Mouse (Mus musculus) kidney, postnatal 10 days (tissue): ENCODE measurements around the gene Hs6st3.
"Not testable (repeated sequence)": the region's sequence is repeated elsewhere in the genome, so short reads cannot be mapped to it uniquely, and the experiment has no call there.

Experiments
- DNase-seq: peaks from one replicate; pipeline ENCODE4 v3.0.0; 2021; ENCODE audit warnings: mixed read lengths

Hs6st3 gene

GRCm38 (mm10) chr14:119452797-119453196 lies 314.7 kb downstream of the Hs6st3 start:
- no peak for DNase-seq

GRCm38 (mm10) chr14:119464308-119464707 lies 326.2 kb downstream of the Hs6st3 start:
- no peak for DNase-seq

GRCm38 (mm10) chr14:119464883-119465282 lies 326.7 kb downstream of the Hs6st3 start:
- no peak for DNase-seq

GRCm38 (mm10) chr14:119466899-119467588 lies 328.9 kb downstream of the Hs6st3 start:
- DNase-seq: peak; percentile 9

- no peak for DNase-seq
Observed at GRCm38 (mm10) chr14:119476582-119476981, 338.4 kb downstream of the Hs6st3 start.

- no peak for DNase-seq
Observed at GRCm38 (mm10) chr14:119477836-119478235, 339.7 kb downstream of the Hs6st3 start.

GRCm38 (mm10) chr14:119488978-119489703 lies 351.0 kb downstream of the Hs6st3 start:
- DNase-seq: no peak

GRCm38 (mm10) chr14:119520632-119521031 lies 382.5 kb downstream of the Hs6st3 start:
- DNase-seq: peak; percentile 46

GRCm38 (mm10) chr14:119521056-119521455 lies 382.9 kb downstream of the Hs6st3 start:
- no peak for DNase-seq

GRCm38 (mm10) chr14:119532889-119533546 lies 394.9 kb downstream of the Hs6st3 start:
- DNase-seq: no peak

GRCm38 (mm10) chr14:119540505-119540904 lies 402.4 kb downstream of the Hs6st3 start:
- DNase-seq: no peak

- no peak for DNase-seq
Observed at GRCm38 (mm10) chr14:119544596-119544995, 406.5 kb downstream of the Hs6st3 start.

- no peak for DNase-seq
Observed at GRCm38 (mm10) chr14:119558356-119558755, 420.2 kb downstream of the Hs6st3 start.

GRCm38 (mm10) chr14:119582039-119582508 lies 443.9 kb downstream of the Hs6st3 start:
- peak; percentile 9 for DNase-seq

- no peak for DNase-seq
Observed at GRCm38 (mm10) chr14:119585069-119585468, 446.9 kb downstream of the Hs6st3 start.

- DNase-seq: not testable (repeated sequence)
Observed at GRCm38 (mm10) chr14:119587365-119587764, 449.2 kb downstream of the Hs6st3 start.

- DNase-seq: peak; percentile 21
Observed at GRCm38 (mm10) chr14:119604327-119604726, 466.2 kb downstream of the Hs6st3 start.

- DNase-seq: no peak
Observed at GRCm38 (mm10) chr14:119612793-119613192, 474.7 kb downstream of the Hs6st3 start.

GRCm38 (mm10) chr14:119629127-119629526 lies 491.0 kb downstream of the Hs6st3 start:
- no peak for DNase-seq

GRCm38 (mm10) chr14:119633090-119633489 lies 494.9 kb downstream of the Hs6st3 start:
- no peak for DNase-seq

- no peak for DNase-seq
Observed at GRCm38 (mm10) chr14:119633626-119634025, 495.5 kb downstream of the Hs6st3 start.

GRCm38 (mm10) chr14:119642874-119643273 lies 504.7 kb downstream of the Hs6st3 start:
- no peak for DNase-seq

- DNase-seq: no peak
Observed at GRCm38 (mm10) chr14:119643840-119644239, 505.7 kb downstream of the Hs6st3 start.

- no peak for DNase-seq
Observed at GRCm38 (mm10) chr14:119656936-119657335, 518.8 kb downstream of the Hs6st3 start.
